Mouse (Mus musculus) myocyte (in vitro differentiated cells): Measurements from ENCODE around the gene Pink1.

Source experiments
- CEBPB ChIP-seq: IDR thresholded peaks from 2 replicates; pipeline ENCODE4 v1.6.1; 2011; ENCODE audit warnings: mild to moderate bottlenecking, moderate library complexity; ENCODE audit not compliant: poor library complexity, insufficient read depth, severe bottlenecking
- E2F4 ChIP-seq: IDR thresholded peaks from one replicate; pipeline ENCODE4 v1.6.1; 2011; ENCODE audit warnings: mild to moderate bottlenecking, control low read depth, moderate library complexity; ENCODE audit not compliant: insufficient read depth
- POLR2A ChIP-seq: IDR thresholded peaks from one replicate; pipeline ENCODE4 v1.6.1; 2011; ENCODE audit warnings: low read depth, mild to moderate bottlenecking, control low read depth, moderate library complexity; ENCODE audit not compliant: insufficient read length
- SRF ChIP-seq: IDR thresholded peaks from one replicate; pipeline ENCODE4 v1.6.1; 2011; ENCODE audit warnings: low read depth; ENCODE audit not compliant: control insufficient read depth, insufficient read length
- TCF12 ChIP-seq: IDR thresholded peaks from one replicate; pipeline ENCODE4 v1.6.1; 2011; ENCODE audit warnings: mild to moderate bottlenecking, control low read depth; ENCODE audit not compliant: poor library complexity, insufficient read depth, severe bottlenecking

DNA sequence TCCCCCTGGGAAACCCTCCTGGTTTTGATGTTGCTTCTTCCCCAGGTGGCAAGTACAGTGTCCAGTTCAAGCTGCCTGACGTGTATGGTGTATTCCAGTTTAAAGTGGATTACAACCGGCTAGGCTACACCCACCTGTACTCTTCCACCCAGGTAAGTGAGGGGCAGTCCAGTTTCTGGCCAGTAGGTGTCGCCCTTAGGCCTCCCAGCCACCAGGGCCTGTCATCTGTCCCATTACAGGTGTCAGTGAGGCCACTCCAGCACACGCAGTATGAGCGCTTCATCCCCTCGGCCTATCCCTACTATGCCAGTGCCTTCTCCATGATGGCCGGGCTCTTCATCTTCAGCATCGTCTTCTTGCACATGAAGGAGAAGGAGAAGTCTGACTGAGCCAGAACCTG is 14.5 kb downstream of the Pink1 start:
- TF ChIP-seq POLR2A (no peak), SRF (no peak), CEBPB (no peak), TCF12 (no peak), E2F4 (no peak)
